Mouse (Mus musculus) testis, adult 2 months (tissue): ENCODE data around the gene Dusp14. TPM values are rescaled to one million over a fixed set of nuclear protein-coding genes. Genes with fewer than 3 reads are reported as not detected.

Experiments used
- H3K27ac ChIP-seq: fragments of 200-500 bp; 2 replicates; pipeline ENCODE4 v1.5.1; 2012; ENCODE audit warnings: low read depth, low read length; ENCODE audit not compliant: control insufficient read depth, insufficient read depth
- H3K27me3 ChIP-seq: fragments of 200-500 bp; 2 replicates; pipeline ENCODE4 v1.6.1; 2012; ENCODE audit warnings: mild to moderate bottlenecking, low read length, moderate library complexity; ENCODE audit not compliant: control insufficient read depth, insufficient read depth
- H3K36me3 ChIP-seq: fragments of 200-500 bp; 2 replicates; pipeline ENCODE4 v1.6.1; 2012; ENCODE audit warnings: mild to moderate bottlenecking, low read length; ENCODE audit not compliant: control insufficient read depth, insufficient read depth
- H3K4me1 ChIP-seq: fragments of 200-500 bp; 2 replicates; pipeline ENCODE4 v1.6.1; 2012; ENCODE audit warnings: low read length; ENCODE audit not compliant: control insufficient read depth, insufficient read depth
- H3K4me3 ChIP-seq: fragments of 200-500 bp; 2 replicates; pipeline ENCODE4 v1.5.1; 2012; ENCODE audit warnings: low read depth, mild to moderate bottlenecking, low read length, moderate library complexity, mixed read lengths; ENCODE audit not compliant: control insufficient read depth
- CTCF ChIP-seq: fragments of 200-500 bp; IDR thresholded peaks from 2 replicates; pipeline ENCODE4 v1.5.1; 2012; ENCODE audit warnings: low read depth, mild to moderate bottlenecking, inconsistent platforms, low read length, moderate library complexity; ENCODE audit not compliant: control insufficient read depth, insufficient read depth, insufficient replicate concordance
- POLR2A ChIP-seq: fragments of 200-500 bp; IDR thresholded peaks from 2 replicates; pipeline ENCODE4 v1.6.1; 2012; ENCODE audit warnings: low read depth, mild to moderate bottlenecking, inconsistent platforms, low read length, moderate library complexity; ENCODE audit not compliant: control insufficient read depth
- polyA plus RNA-seq: library from polyadenylated mRNA; depleted of rRNA; stranded (reverse); fragments of >200 nt; gene quantifications from 2 replicates; pipeline ENCODE4 v1.2.3, GENCODE M21; 2012

Dusp14 gene
- polyA plus RNA-seq, 1 experiment: 2.5 TPM

GRCm38 (mm10) chr11:84078601-84079000 is 9.5 kb upstream of the Dusp14 start:
- H3K27me3 ChIP-seq: no peaks in the 10 kb centered on the region
- H3K27ac ChIP-seq: no peak overlapping the region
- no peak overlapping the region for H3K4me3 ChIP-seq
- H3K4me1 ChIP-seq: no peaks in the 10 kb centered on the region
- H3K36me3 ChIP-seq: no peaks in the 10 kb centered on the region
- TF ChIP-seq CTCF (no peak), POLR2A (no peak)

GRCm38 (mm10) chr11:84077008-84077407 is 7.9 kb upstream of the Dusp14 start:
- Histone ChIP-seq H3K4me1 (no peaks in the 10 kb centered on the region), H3K27ac (no peak overlapping the region), H3K27me3 (no peaks in the 10 kb centered on the region), H3K4me3 (no peak overlapping the region), H3K36me3 (no peaks in the 10 kb centered on the region)
- TF ChIP-seq CTCF: no peak
- no peak for TF ChIP-seq POLR2A

GRCm38 (mm10) chr11:84073816-84074764 is 5.0 kb upstream of the Dusp14 start:
- Histone ChIP-seq H3K4me3 (no peak overlapping the region), H3K27ac (no peak overlapping the region), H3K4me1 (0 out of 2 replicates have a peak, but pooled peaks cover under 1% of the 10 kb centered on the region), H3K36me3 (no peaks in the 10 kb centered on the region), H3K27me3 (no peaks in the 10 kb centered on the region)
- TF ChIP-seq CTCF (no peak), POLR2A (no peak)

GRCm38 (mm10) chr11:84072904-84073651 is 4.0 kb upstream of the Dusp14 start:
- Histone ChIP-seq H3K4me1 (0 out of 2 replicates have a peak, but pooled peaks cover 3% of the 10 kb centered on the region), H3K4me3 (no peak overlapping the region), H3K27me3 (no peaks in the 10 kb centered on the region), H3K27ac (no peak overlapping the region), H3K36me3 (no peaks in the 10 kb centered on the region)
- TF ChIP-seq CTCF (no peak), POLR2A (no peak)

GRCm38 (mm10) chr11:84068191-84069033 is 649 bp downstream of the Dusp14 start:
- peak overlapping the region; percentile 76 for H3K4me3 ChIP-seq
- H3K27ac ChIP-seq: no peak overlapping the region
- no peaks in the 10 kb centered on the region for H3K36me3 ChIP-seq
- TF ChIP-seq POLR2A: no peak; the same call in 1 of the 2 replicates
- no peak for TF ChIP-seq CTCF
- peaks cover 5% of the 10 kb centered on the region for H3K4me1 ChIP-seq
- no peaks in the 10 kb centered on the region for H3K27me3 ChIP-seq

GRCm38 (mm10) chr11:84067720-84068190 is 1.3 kb downstream of the Dusp14 start:
- no peak overlapping the region for H3K27ac ChIP-seq
- H3K36me3 ChIP-seq: no peaks in the 10 kb centered on the region
- no peaks in the 10 kb centered on the region for H3K27me3 ChIP-seq

More at GRCm38 (mm10) chr11:84067720-84068190, 1.3 kb downstream of the Dusp14 start:
- H3K4me1 ChIP-seq: peaks cover 5% of the 10 kb centered on the region
- TF ChIP-seq POLR2A: no peak
- no peak for TF ChIP-seq CTCF
- H3K4me3 ChIP-seq: peak overlapping the region; percentile 76
